Mouse (Mus musculus) intestine, embryonic 15.5 days (tissue): Measurements from ENCODE around the gene Lrrc36. TPM values are rescaled to one million over a fixed set of nuclear protein-coding genes. Genes with fewer than 3 reads are reported as not detected.

Experiments
- ATAC-seq: fragments of 200-750 bp; cut with Nextera tagmentation; 2 replicates; pipeline ENCODE4 v1.8.0; 2017; ENCODE audit warnings: moderate TSS enrichment, moderate library complexity
- H3K27ac ChIP-seq: fragments of 300-500 bp; sonication (generic); 2 replicates; pipeline ENCODE4 v1.5.1; 2015; ENCODE audit warnings: mild to moderate bottlenecking, inconsistent platforms
- H3K27me3 ChIP-seq: fragments of 300-500 bp; sonication (generic); replicated peaks from 2 replicates; pipeline ENCODE4 v1.6.1; 2015; ENCODE audit warnings: inconsistent platforms
- H3K36me3 ChIP-seq: fragments of 300-500 bp; sonication (generic); 2 replicates; pipeline ENCODE4 v1.6.1; 2015; ENCODE audit warnings: inconsistent platforms
- H3K4me1 ChIP-seq: fragments of 300-500 bp; sonication (generic); replicated peaks from 2 replicates; pipeline ENCODE4 v1.6.1; 2015; ENCODE audit warnings: inconsistent platforms
- H3K4me2 ChIP-seq: fragments of 300-500 bp; sonication (generic); replicated peaks from 2 replicates; pipeline ENCODE4 v1.6.1; 2015; ENCODE audit warnings: mild to moderate bottlenecking, inconsistent platforms
- H3K4me3 ChIP-seq: fragments of 300-500 bp; sonication (generic); replicated peaks from 2 replicates; pipeline ENCODE4 v1.5.1; 2015; ENCODE audit warnings: inconsistent platforms
- H3K9ac ChIP-seq: fragments of 300-500 bp; sonication (generic); 2 replicates; pipeline ENCODE4 v1.6.1; 2015; ENCODE audit warnings: inconsistent platforms
- H3K9me3 ChIP-seq: fragments of 300-500 bp; sonication (generic); 2 replicates; pipeline ENCODE4 v1.6.1; 2016; ENCODE audit warnings: inconsistent platforms
- WGBS: fragments of 180-500 bp; shearing (Covaris S2); methylation state at CpG from one replicate; pipeline ENCODE4 v1.1.7; 2015; 5-methylcytosine and 5-hydroxymethylcytosine counted together
- polyA plus RNA-seq: library from polyadenylated mRNA; unstranded; fragments of >200 nt; fragmentation: Nextera tagmentation; extraction: Ambion mirVana; gene quantifications from 2 replicates; pipeline ENCODE4 v1.2.1, GENCODE M21; 2015

The Lrrc36 gene
- polyA plus RNA-seq, 1 experiment from 2014 or later = 0.26 TPM

DNA sequence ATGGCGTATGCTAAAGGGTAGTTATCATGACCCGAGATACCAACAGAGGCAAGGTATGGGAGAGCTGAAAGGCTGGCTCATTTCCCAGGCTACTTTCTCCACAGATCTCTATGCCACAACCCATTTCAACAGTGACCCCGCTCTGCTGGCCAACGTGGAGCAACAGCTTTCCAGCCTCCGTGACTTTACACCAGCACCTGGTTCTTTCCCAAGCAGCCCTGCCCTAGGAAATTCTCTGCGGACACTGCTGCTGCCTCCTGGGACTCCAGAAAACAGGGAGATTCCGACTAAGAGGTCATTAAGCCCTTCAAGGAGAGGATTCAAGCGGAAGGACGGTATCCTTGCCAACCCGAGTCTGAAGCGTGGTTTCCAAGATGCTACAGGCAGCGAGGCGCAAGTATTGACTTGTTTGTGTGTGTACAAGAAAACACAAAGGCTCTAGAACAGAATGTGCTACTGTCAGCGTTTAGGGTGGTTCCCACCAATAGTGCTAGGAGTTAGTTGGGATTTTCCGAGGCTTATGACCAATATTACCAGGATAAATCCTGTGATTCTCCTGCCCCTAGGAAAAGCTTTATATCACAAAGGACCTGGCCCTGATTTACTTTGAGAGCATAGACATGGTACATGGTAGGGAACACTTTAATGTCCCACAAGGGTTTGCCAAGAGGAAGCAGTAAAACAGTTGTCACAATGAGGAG is 38.7 kb downstream of the Lrrc36 start:
- Histone ChIP-seq H3K27me3 (no peaks in the 10 kb centered on the region), H3K9ac (no peak overlapping the region), H3K9me3 (no peaks in the 10 kb centered on the region), H3K4me2 (no peak overlapping the region), H3K4me3 (no peak overlapping the region), H3K27ac (no peak overlapping the region), H3K4me1 (no peaks in the 10 kb centered on the region), H3K36me3 (no peaks in the 10 kb centered on the region)
- ATAC-seq = no peak
- WGBS = 60% methylated on average over 15 of the region's 15 CpGs

DNA sequence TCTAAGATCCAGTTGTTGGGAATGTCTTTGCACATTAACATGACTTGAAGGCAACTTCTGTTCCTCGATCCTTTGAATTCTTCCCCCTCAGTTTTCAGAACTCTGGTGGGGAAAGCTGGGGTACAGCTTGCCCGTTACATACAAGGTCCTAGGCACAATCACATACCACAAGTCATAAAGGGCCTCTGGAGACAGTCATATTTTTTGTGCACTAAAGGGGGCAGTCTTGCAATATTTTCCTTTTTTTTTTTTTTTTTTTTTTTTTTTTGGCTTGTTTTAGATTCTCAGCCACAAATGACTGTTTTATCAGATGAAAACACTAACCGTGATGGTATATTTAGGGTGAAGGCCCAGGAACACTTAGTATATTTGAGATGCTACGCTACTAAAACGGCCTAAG is 39.9 kb downstream of the Lrrc36 start:
- H3K4me2 ChIP-seq = no peak overlapping the region
- no peak for ATAC-seq
- no peak overlapping the region for H3K27ac ChIP-seq
- H3K9me3 ChIP-seq = no peaks in the 10 kb centered on the region
- WGBS = 73% methylated on average over 5 of the region's 5 CpGs
- no peak overlapping the region for H3K9ac ChIP-seq
- H3K4me3 ChIP-seq = no peak overlapping the region
- no peaks in the 10 kb centered on the region for H3K4me1 ChIP-seq
- no peaks in the 10 kb centered on the region for H3K27me3 ChIP-seq
- no peaks in the 10 kb centered on the region for H3K36me3 ChIP-seq

DNA sequence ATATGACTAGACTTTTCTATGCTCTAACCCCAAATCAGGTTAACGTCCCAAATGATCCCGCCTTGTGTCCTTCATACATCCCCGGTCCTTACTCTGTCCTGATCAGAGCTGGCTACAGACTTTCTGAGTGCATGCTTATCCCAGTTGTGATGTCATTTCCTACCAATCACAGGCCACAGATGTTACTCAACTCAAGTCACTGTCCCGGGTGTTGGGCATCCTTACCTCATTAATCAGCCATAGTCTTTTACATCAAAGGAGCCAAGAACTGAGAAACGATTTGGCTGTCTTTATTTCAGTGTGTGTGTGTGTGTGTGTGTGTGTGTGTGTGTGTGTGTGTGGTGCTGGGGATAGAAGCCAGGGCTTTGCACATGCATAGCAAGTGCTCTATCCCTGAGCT is 40.7 kb downstream of the Lrrc36 start:
- no peaks in the 10 kb centered on the region for H3K36me3 ChIP-seq
- H3K27me3 ChIP-seq = no peaks in the 10 kb centered on the region
- 64% methylated on average over 5 of the region's 5 CpGs for WGBS
- no peak overlapping the region for H3K4me3 ChIP-seq
- no peak overlapping the region for H3K4me2 ChIP-seq
- no peaks in the 10 kb centered on the region for H3K9me3 ChIP-seq
- H3K27ac ChIP-seq = no peak overlapping the region
- H3K4me1 ChIP-seq = no peaks in the 10 kb centered on the region
- ATAC-seq = no peak
- H3K9ac ChIP-seq = no peak overlapping the region

DNA sequence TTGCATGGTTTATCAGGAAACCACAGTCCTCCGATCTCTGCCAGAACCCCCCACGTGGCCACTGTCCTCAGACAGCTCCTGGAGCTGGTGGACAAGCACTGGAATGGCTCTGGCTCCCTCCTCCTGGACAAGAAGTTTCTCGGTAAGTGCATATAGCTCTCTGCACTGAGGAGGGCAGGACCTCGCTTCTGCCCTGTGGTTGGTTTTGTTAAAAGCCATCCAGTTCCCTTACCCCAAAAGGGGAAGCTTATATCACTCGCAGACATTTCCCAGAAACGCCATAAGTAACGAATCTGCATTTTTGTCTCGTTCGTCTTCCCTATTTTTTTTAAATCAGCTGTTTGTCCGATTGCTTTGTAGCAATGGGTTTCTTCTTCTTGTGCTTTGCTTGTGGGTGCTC is 41.8 kb downstream of the Lrrc36 start:
- Histone ChIP-seq H3K27ac (no peak overlapping the region), H3K9me3 (no peaks in the 10 kb centered on the region), H3K4me1 (no peaks in the 10 kb centered on the region), H3K9ac (no peak overlapping the region), H3K27me3 (no peaks in the 10 kb centered on the region), H3K36me3 (no peaks in the 10 kb centered on the region), H3K4me2 (no peak overlapping the region), H3K4me3 (no peak overlapping the region)
- no peak for ATAC-seq
- 40% methylated on average over 10 of the region's 10 CpGs for WGBS

DNA sequence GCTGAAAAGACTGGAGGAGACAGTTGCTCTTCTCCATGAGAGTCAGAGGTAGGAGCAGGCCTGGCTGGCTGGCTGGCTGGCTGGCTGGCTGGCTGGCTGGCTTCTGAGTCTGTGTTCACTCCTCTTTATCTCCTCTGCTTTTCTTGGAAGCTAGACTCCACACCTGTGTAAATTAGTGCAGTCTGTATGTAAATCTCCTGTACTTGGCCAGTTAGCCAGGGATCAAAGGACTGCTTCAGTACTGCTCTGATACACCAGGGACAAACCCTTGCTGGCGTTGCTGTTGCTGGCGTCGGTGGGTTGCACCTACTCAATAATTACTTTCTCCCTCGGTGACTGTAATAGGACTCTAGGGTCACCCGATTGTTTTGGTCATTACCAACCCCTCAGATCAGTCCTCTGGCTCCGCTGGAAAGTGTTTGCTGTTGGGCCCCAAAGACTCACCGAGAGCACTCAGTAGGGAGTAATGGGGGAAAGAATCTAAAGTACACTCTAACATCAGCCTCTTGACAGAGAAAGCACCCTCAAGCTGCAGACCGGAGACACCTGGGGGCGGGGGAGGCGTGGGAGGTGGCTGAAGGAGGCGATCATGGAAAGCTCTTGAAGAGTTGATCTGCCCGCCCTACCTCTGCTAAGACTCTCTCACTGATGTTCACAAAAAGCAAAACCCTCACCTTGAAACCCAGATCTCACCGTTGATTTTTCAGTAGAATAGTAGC is 47.9 kb downstream of the Lrrc36 start:
- no peak overlapping the region for H3K4me2 ChIP-seq
- H3K36me3 ChIP-seq = no peaks in the 10 kb centered on the region
- no peaks in the 10 kb centered on the region for H3K9me3 ChIP-seq

DNA sequence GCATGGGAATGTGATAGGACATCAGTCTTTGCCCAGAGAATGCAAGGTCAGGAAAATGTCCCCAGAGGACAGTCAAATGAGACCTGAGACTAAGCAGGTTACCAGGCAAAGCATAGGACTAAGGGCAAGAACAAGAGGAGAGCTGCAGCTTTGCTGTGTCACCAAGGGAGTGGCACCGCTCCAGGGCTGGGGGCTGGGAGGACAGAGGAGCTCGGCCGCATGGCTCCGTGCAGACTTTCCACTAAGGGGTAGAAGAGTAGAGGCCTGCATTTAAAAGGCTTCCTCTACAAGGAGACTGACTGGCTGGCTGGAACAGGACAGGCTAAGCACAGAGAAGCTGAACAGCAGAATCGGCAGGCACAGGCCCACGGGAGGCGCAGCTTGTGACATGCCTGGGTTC is 51.2 kb downstream of the Lrrc36 start:
- no peaks in the 10 kb centered on the region for H3K9me3 ChIP-seq
- WGBS = 76% methylated on average over 7 of the region's 7 CpGs
- ATAC-seq = no peak
- no peaks in the 10 kb centered on the region for H3K27me3 ChIP-seq
- H3K4me2 ChIP-seq = no peak overlapping the region
- H3K36me3 ChIP-seq = no peaks in the 10 kb centered on the region
- H3K4me1 ChIP-seq = peaks cover 5% of the 10 kb centered on the region; the same call in 1 of the 2 replicates
- no peak overlapping the region for H3K27ac ChIP-seq
- H3K9ac ChIP-seq = no peak overlapping the region
- H3K4me3 ChIP-seq = no peak overlapping the region

More for the DNA sequence above, 47.9 kb downstream of the Lrrc36 start:
- Histone ChIP-seq H3K4me1 (no peaks in the 10 kb centered on the region), H3K27me3 (no peaks in the 10 kb centered on the region), H3K27ac (no peak overlapping the region), H3K9ac (no peak overlapping the region), H3K4me3 (no peak overlapping the region)
- 56% methylated on average over 13 of the region's 13 CpGs for WGBS
- ATAC-seq = no peak

DNA sequence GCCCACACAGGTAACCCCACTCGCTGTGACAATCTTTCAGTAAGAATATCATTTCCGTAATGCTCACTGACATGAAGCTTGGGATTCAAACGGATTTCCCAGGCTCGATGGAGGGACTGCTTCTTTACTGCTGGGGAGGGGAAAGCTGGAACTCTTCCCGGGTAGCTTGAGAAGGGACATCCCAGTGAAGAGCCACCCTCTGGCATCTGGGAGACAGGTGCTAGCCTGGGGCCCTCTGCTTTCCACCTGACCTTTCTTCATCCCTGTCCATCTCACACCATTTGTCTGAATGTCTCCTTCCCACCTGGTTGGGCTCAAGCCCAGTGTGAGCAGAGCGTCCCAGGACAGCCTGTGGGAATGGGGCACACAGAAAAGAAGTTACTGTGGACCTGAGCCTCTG is 52.9 kb downstream of the Lrrc36 start:
- H3K9me3 ChIP-seq = no peaks in the 10 kb centered on the region
- ATAC-seq = no peak
- H3K4me2 ChIP-seq = no peak overlapping the region
- H3K4me1 ChIP-seq = peaks cover 19% of the 10 kb centered on the region
- H3K4me3 ChIP-seq = no peak overlapping the region
- WGBS = 78% methylated on average over 6 of the region's 6 CpGs
- H3K27me3 ChIP-seq = no peaks in the 10 kb centered on the region
- no peak overlapping the region for H3K27ac ChIP-seq
- no peak overlapping the region for H3K9ac ChIP-seq
- no peaks in the 10 kb centered on the region for H3K36me3 ChIP-seq

DNA sequence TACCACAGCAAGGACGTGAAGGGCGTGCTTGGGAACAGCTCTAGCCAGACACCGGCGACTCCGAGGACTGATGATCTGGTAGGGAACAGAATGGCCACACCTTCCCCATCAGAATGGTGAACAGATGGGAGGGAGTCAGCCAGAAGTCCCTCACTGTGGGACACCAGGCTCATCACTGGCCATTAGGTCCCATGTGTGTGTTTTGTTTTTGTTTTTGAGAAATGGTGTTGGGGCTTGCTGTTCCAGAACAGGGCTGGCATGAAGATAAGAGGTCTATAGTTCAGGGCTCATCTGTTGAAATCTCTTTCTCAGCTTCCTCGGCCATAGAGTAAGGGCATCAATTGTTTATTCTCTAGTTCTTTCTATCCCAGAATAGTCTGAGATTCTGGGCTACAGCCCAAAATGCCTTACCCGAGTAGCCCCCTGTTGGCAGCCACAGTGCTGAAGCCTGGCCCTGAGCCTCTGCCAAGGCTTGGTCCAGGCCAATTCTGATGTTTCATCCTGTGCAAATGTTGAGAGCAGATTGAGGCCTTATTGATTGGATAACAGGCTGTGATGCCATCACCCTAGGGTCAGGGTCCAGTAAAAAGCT is 53.4 kb downstream of the Lrrc36 start:
- no peak for ATAC-seq
- Histone ChIP-seq H3K27me3 (no peaks in the 10 kb centered on the region), H3K27ac (no peak overlapping the region), H3K36me3 (no peaks in the 10 kb centered on the region), H3K4me2 (no peak overlapping the region), H3K4me3 (no peak overlapping the region), H3K9me3 (no peaks in the 10 kb centered on the region), H3K4me1 (peaks cover 23% of the 10 kb centered on the region), H3K9ac (no peak overlapping the region)
- 77% methylated on average over 7 of the region's 7 CpGs for WGBS

DNA sequence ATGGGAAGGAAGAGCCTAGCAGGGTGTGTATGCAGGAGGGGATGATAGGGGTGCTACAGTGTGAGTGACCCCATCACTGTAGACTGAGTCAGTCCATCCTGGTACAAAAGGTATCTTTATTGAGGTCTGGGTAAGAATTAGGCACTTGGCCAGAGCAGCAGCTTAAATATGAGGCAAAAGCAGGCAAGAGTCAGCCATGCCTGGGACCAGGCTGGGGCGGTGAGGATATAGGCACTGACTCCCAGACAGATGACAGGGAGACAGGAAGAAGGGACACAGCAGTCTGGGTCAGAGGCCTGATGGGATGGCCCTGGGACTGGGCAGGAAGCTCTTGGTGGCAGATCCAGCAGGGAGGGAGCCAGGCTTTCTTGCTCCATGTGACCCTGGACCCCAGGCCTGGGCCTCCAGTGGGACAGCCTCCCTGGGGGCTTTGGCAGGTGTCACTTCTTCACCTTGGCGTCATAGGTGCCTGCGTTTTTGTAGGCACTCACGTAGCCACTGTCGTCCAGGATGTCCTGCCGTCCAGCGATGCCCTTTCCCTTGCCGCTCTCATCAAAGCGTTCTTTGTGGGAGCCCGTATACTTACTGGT is 54.1 kb downstream of the Lrrc36 start:
- Histone ChIP-seq H3K36me3 (no peaks in the 10 kb centered on the region), H3K4me3 (no peak overlapping the region), H3K27ac (no peak overlapping the region), H3K9ac (no peak overlapping the region), H3K4me1 (peaks cover 27% of the 10 kb centered on the region), H3K27me3 (no peaks in the 10 kb centered on the region), H3K9me3 (no peaks in the 10 kb centered on the region), H3K4me2 (no peak overlapping the region)
- WGBS = 90% methylated on average over 10 of the region's 10 CpGs
- no peak for ATAC-seq

DNA sequence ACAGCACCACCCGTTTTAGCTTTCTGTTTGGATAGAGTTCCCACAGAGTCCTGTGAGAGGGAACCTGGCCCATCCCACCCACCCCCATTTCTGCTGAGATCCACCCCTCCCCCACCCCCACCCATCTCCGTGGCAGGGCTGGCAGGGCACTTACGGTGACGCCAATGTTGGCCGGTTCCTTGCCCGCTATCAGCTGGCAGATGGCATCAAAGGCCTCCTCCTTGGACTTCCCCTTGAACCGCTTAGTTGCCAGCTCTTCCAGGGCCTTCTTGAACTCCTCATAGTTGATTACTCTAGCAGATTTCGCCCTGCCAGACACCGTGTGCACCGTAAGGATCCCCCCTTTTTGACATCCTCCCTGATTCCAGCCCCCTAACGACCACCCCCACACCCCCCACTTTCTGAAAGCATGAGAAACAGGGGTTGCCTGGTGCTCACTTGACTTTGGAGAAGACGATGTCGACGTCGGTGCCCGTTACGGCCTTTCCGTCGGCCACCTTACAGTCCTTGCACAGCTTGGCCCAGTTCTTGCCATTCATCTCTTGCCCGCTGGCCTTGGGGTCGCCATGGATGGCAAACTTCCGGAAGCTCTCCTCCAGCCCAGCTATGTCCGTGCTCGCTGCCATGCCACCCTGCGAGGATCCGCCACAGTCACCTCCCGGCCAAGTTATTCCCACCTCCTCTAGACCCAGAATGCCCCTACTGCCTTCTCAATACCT is 54.8 kb downstream of the Lrrc36 start:
- H3K4me3 ChIP-seq = no peak overlapping the region

DNA sequence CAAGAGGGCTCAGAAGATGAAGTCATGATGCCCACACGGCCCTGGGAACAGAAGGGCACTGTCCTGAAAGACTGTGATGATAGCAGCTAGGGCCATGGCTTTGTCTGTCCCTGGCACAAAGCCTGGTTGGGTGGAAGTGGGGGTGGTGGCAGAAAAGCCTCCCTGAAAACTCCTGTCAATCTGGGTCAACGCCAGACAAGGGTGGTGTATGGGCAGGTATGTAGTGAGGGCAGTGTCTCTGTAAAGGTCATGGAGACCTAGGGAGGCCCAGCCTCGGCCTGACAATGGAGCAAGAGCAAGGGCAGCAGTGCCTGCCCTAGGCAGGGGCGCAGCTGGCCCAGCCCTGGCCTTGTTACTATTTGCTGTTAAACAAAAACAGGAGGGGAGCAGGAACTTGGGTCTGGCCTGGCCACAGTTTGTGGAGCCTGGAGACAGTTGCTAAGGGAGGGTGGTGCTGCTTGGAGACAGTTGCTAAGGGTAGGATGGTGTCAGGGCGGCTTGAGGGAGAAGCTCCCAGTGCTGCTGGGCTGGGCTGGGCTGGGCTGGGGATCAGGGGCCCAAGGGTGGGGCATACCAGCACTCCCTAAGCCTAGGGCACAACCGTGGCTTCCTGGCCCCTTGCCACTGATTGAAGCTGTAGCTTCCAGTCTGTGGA is 55.8 kb downstream of the Lrrc36 start:
- WGBS = 40% methylated on average over 6 of the region's 6 CpGs
- ATAC-seq = no peak
- Histone ChIP-seq H3K36me3 (no peaks in the 10 kb centered on the region), H3K27me3 (no peaks in the 10 kb centered on the region; the same call in 1 of the 2 replicates), H3K27ac (no peak overlapping the region), H3K4me2 (no peak overlapping the region), H3K4me1 (peaks cover 32% of the 10 kb centered on the region), H3K9me3 (no peaks in the 10 kb centered on the region), H3K4me3 (no peak overlapping the region), H3K9ac (no peak overlapping the region)

More for the DNA sequence above, 54.8 kb downstream of the Lrrc36 start:
- no peaks in the 10 kb centered on the region; the same call in 1 of the 2 replicates for H3K27me3 ChIP-seq
- no peak overlapping the region for H3K4me2 ChIP-seq
- H3K27ac ChIP-seq = no peak overlapping the region
- no peak overlapping the region for H3K9ac ChIP-seq
- 91% methylated on average over 27 of the region's 27 CpGs for WGBS
- no peaks in the 10 kb centered on the region for H3K9me3 ChIP-seq
- no peak for ATAC-seq
- peaks cover 28% of the 10 kb centered on the region for H3K4me1 ChIP-seq
- no peaks in the 10 kb centered on the region for H3K36me3 ChIP-seq
